Mouse (Mus musculus): Measurements from ENCODE around the gene Gm28038.

Gene Gm28038

DNA sequence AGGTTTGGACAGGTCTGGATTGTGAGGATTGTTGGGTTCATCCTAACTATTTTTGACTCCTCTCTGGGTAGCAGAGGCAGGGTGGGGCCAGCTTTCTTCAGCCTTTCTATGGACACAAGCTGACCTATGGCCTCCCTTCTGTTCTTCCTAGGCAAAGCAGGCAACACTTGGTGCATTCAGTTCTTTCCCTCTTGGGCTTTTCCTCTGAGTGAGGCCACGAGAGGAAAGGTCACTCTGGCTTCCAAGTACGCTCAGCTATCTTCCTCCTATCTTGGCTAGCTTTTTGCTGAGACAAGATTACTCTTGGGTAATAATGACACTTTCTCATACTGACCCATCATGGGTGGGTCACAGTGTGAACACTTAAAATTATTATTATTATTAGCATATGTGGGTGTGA, 2.4 kb downstream of the Gm28038 start:
- ATAC-seq (ENCODE audit: insufficient number of reproducible peaks, low FRiP score, low TSS enrichment), result no peak

DNA sequence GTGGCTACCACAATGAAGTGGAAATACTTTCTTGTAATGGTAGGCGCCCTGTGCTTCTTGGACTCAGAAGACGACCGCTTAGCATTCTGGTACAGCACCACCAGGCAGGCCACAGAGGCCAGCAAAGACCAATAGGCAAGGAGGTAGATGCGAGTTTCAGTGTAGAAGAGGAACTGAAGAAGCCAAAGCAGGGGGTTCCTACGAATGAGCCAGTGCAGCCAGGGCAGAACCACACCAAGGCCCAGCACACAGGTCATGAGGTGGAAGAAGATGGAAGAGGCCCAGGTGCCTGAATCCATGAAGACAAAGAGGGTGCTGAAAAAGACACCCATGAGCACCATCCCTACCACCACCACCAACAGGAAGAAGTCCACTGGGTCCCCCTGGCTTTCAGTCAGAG, 4.2 kb downstream of the Gm28038 start:
- no peak for ATAC-seq (ENCODE audit: insufficient number of reproducible peaks, low FRiP score, low TSS enrichment)

DNA sequence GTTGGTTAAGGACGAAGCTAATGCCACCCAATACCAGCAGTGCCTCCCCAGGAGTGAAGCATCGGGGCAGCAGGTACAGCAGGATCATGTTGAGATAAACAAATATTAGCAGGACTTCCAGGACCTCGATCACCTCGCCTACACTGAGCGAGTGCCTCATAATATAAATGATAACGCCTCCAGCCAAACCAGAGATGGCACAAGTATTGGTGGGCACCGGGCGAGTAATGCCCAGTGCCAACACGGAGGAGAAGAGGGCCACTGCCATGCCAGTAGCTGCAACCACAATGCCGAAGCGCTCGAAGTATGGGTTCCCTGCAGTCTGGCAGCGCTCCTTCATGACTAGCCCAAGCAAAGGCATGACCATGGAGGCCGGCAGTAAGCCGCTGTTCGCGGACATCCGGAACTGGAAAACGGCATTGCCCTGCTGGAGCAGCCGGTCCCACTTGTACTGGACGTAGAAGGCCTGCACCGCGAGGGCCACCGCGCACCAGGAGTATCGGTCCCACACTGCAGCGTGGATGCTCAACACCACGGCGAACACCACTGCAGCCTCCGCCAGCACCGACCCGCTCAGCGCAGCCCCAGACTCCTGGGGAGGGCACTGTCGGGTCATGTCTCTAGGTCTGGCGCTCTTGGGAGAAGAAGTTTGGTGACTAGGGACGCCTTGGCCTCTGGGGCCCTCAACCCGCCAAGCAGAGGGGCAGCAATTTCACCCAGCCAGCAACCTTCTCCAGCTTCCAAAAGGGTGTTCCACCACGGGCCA, 4.8 kb downstream of the Gm28038 start:
- ATAC-seq (ENCODE audit: insufficient number of reproducible peaks, low FRiP score, low TSS enrichment), result peak; percentile 34; the same call in 1 of the 2 replicates

DNA sequence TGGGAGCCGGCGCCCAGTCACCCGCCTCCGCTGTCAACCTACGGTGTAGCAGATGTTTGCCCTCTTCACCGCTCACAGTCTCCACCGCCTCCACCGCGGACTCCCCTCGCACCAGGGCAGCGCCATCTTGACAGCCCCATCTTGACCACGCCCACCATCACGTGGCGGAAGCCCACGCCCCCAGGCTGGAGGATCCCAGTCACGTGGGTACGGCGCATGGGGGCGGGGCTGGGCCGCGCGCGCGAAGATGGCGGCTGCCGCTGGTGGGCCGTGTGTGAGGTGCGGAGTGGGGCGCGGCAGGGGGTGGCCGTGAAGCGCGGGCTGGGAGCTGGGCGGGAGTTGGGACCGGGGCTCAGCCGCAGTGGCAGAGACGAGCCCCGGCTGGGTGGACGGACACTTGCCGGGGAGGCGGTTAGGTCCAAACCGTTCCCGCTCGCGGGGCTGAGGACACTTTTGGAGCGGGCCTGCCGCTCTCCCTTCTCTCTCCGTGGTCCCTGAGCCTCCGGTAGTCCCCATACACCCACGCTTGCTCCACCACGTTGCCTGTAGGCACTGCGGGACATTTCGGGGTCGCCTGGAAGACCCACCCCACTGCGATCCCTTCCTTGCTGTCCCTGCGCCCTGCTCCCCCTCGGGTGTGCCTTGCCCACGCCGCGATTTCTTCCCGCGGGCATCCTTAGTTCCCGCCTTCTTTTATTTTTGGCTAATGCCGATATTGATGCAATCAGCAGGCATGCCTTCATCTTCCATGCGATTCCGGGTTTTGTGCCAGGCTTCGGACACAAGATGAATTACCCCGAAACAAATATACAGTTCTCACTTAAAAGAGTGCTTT, 5.6 kb downstream of the Gm28038 start, which contains the start of the genes Dolk and Nup188:
Gene Dolk (minus strand): TSS at position 143 of the 835 bp plus-strand sequence.
Gene Nup188 (plus strand): TSS at position 206 of the 835 bp plus-strand sequence.
- peak; percentile 87; the same call in 1 of the 2 replicates for ATAC-seq (ENCODE audit: insufficient number of reproducible peaks, low FRiP score, low TSS enrichment)

DNA sequence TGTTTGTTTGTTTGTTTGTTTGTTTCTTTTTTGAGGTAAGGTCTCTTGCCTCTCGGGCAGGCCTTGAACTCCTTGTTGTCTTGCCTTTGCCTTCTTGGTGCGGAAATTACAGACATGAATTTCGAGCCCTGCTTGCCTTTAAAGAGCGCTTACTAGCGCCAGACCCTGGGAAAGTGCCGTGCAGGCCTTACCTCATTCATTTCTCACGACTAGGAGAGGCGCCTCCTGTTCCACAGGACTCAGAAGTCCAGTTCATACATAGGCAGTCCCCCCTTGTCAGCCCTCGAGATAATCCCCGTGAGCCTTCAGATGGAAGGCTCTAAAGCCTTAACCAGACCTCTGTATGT, 6.2 kb downstream of the Gm28038 start:
- ATAC-seq (ENCODE audit: insufficient number of reproducible peaks, low FRiP score, low TSS enrichment), result no peak

DNA sequence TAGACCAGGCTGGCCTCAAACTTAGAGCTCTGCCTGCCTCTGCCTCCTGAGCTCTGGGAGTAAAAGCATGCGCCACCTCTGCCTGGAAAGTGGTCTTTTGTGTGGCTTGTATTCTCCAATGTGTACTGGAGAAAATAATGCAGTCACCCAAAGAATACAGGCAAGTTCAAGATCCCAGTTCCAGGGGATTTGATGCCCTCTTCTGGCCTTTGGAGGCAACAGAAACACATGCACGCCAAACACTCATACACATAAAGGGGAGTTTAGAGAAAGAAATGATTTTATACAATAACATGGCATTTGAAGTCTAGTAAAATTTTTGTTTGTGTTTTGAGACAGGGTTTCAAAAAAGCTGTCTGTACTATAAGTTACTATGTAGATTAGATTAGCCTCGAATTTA, 18.7 kb downstream of the Gm28038 start:
- no peak for ATAC-seq (ENCODE audit: insufficient number of reproducible peaks, low FRiP score, low TSS enrichment)

DNA sequence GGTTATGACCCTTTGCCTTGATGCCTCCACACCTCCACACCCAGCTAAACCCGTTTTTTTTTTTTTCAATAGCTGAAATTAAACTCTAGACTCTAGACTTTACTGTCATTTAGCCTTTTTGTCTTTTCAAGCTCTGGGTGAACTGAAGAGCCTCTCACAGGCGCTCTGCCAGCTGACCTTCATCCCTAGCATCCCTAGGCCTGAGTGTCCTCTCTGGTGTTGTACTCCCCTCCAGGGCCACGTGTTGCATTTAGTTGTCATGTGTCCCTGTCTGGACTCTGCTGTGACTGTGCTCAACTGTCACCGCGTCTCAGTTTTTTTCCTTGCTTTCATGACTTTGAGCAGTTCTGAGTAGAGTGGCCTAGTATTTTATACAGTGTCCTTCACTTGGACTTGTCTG, 19.1 kb downstream of the Gm28038 start:
- ATAC-seq (ENCODE audit: insufficient number of reproducible peaks, low FRiP score, low TSS enrichment), result no peak

DNA sequence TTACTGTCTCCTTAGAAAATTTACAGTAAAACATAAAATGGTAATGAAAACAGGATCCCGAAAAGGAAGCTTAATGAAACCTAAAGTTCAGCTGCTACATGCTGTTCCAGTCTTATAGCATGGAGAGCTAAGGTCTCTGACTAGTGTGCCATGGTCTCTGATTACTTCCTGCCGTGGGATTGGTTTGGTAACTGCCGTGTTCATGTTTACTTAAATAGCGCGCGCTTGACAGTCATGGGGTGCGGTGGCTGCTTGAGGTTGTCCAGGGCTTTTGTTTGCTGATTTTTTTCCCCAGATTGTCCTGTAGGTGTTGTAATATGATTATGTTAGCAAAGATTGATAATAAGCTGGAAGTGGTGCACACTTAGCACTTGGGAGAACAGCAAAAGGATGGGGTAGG, 25.2 kb downstream of the Gm28038 start:
- no peak for ATAC-seq (ENCODE audit: insufficient number of reproducible peaks, low FRiP score, low TSS enrichment)

DNA sequence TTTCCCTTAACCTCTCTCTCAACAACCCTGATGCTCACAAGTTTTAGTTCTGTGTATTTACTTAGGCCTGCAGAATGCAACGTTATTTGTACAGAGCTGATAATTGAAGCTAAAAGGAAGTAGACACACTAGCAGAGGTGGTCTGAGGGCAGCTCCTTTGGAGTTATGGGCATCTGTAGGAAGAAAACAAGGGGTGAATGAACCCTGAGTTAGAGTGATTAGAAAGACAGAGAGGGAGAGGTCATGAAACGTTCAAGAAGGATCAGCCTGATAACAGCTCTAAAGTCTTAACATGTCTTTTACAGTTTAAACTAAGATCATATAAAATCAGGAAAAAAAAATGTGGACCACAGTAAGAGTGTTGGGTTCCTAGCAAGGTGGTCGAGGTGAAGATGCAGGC, 28.5 kb downstream of the Gm28038 start:
- ATAC-seq (ENCODE audit: insufficient number of reproducible peaks, low FRiP score, low TSS enrichment), result no peak

DNA sequence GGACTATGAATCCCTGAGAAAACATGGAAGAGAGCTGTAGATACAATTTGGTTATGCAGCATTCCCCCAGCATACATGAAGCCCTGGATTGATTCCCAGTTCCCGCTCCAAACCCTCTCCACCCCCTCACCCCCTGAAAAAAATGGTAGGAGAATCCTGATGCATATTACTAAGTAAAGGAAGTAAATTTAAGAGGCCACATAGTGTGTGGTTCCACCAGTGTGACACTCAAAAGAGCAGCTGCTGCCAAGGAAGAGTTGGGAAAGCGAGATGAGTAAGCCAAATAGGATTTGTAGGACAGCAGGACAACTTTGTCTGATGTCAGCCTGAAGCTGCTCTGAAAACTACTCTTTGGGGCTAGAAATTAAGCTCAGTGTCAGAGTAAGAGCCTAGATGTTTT, 30.6 kb downstream of the Gm28038 start:
- no peak for ATAC-seq (ENCODE audit: insufficient number of reproducible peaks, low FRiP score, low TSS enrichment)

DNA sequence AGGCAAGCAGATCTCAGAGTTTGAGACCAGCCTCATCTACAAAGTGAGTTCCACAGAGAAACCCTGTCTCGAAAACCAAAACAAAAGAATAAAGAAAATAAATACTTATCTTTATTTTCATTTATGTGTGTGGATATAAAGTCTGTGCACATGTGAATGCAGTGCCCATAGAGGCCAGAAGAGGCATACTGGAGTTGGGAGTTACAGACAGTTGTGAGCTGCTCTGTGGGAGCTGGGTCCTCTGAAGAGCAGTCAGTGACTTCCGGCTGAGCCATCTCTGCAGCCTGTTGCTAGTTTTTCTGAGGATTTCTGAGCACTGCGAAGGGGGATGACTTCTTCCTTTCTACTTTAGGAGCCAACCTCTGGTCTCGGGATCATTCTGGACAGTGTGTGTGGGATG, 35.3 kb downstream of the Gm28038 start:
- ATAC-seq (ENCODE audit: insufficient number of reproducible peaks, low FRiP score, low TSS enrichment), result no peak

DNA sequence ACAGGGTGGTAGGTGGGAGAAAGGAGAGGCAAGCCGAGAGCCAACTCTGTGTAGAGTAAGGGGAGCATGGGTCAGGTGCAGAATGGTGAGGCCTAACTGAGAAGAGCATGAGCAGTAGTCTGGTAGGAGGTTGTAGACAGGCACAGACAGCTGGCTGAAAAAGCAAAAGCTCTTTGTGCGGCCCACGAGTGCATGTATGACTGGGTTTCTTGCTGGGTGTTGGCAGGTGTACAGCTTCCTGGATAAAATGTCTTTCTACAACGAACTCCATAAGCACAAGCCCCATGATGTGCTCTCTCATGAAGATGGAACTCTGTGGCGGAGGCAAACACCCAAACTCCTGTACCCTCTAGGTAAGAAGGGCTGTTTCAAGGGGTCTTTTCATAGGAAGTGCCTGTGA, 36.1 kb downstream of the Gm28038 start:
- ATAC-seq (ENCODE audit: insufficient number of reproducible peaks, low FRiP score, low TSS enrichment), result no peak

DNA sequence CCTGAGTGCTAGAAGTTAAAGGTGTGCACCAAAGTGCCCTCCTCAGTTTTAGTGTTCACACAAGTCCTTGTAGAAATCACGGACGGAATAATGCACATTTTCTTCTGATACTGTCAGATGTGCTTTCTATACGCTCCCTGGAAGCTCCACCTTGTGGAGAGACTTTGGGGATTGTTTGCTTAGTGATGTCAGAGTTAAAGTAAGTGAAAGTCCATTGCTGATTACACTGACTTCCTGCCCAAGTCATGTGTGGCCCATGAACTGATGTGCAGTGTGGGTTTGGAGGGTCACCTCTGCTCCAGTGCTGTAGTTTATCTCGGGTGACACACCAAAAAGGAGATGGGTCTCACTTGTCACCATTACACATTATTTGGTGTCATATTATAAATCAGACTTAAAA, 38.4 kb downstream of the Gm28038 start:
- no peak for ATAC-seq (ENCODE audit: insufficient number of reproducible peaks, low FRiP score, low TSS enrichment)

DNA sequence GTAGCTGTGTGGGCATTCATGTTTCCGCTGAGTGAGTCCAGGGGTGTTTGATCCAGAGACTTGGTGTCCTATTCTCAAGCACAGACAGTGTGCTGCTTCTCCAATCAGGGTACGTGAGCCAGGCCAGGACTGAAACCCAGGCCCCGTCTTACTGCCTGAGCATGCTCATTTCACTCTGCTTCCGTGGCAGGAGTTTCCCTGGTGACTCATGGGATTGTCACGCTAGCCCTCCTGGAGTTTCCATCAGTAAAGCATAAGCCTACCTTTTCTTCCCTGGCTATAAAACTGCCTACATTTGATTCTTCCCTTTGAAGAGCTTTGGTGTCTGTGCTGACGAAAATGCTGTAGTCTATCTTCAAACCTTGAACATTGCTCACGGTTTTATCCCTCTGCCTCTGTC, 42.3 kb downstream of the Gm28038 start:
- no peak for ATAC-seq (ENCODE audit: insufficient number of reproducible peaks, low FRiP score, low TSS enrichment)

DNA sequence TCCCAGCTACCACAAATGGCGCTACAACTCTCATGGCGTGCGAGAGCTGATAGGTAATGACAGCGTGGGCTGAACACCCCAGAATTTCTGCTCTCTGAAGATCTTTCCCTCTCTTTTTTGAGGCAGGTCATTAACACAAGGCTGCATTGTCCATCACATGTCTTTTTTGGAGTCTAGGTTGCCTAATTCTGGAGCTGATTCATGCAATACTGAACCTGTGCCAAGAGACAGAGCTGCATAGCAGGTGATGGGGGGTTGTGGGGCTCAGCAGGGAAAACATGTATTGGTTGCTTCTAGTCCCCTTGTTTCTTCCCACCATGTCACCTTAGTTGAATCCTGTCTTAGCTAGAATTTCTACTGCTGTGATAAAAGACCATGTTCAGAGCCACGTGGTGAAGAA, 44.5 kb downstream of the Gm28038 start:
- no peak for ATAC-seq (ENCODE audit: insufficient number of reproducible peaks, low FRiP score, low TSS enrichment)

DNA sequence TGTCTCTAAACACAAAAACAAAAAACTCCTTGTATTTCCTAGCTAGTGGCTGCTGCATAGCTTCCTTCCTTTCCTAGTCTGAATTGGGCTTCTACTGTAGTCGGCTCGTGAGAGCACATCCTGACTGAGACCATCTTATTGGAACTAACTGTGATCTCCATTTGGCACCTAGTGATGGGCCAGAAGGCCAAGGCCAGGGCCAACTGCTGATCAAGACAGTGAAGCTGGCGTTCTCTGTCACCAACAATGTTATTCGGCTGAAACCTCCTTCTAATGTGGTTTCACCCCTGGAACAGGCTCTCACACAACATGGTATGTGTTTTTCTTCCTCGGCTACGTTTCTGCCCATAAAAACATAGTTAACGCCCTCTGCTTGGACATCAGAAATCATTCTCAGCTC, 46.4 kb downstream of the Gm28038 start:
- no peak for ATAC-seq (ENCODE audit: insufficient number of reproducible peaks, low FRiP score, low TSS enrichment)

DNA sequence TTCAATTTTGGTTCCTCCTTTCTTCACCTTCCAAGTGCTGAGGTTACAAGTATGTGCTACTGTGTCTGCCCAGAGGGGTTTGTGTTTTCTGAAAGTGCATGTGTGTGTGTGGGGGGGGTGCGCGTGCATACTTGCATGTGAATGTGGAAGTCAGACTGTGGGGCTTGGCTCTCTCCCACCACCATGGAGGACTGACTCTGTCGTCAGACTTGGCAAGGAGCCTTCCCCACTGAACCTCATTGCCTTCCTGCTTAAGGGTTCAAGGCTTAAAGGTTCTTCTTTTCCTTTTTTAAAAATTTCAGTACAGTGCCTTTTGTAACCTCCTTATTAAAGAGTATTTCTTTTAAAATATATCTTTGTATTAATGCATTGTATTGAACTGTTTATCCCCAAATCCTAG, 47.9 kb downstream of the Gm28038 start:
- ATAC-seq (ENCODE audit: insufficient number of reproducible peaks, low FRiP score, low TSS enrichment), result no peak

DNA sequence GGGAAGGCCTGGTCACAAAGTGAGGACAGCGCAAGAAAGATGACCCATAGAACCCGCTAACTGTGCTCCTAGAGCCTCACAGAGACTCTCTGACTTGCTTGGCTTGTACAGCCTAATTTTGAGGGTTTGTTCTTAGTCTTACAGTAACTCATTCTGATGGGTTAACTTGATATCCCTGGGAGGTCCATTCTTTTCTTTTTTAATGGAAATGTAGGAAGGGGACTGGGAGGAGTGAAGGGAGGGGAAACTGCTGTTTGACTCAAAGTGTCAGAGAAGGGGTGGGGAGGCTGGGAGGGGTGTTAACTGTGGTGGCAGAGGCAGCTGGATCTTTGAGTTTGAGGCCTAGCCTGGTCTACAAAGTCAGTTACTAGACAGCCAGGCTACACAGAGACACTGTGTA, 54.5 kb downstream of the Gm28038 start:
- ATAC-seq (ENCODE audit: insufficient number of reproducible peaks, low FRiP score, low TSS enrichment), result no peak

DNA sequence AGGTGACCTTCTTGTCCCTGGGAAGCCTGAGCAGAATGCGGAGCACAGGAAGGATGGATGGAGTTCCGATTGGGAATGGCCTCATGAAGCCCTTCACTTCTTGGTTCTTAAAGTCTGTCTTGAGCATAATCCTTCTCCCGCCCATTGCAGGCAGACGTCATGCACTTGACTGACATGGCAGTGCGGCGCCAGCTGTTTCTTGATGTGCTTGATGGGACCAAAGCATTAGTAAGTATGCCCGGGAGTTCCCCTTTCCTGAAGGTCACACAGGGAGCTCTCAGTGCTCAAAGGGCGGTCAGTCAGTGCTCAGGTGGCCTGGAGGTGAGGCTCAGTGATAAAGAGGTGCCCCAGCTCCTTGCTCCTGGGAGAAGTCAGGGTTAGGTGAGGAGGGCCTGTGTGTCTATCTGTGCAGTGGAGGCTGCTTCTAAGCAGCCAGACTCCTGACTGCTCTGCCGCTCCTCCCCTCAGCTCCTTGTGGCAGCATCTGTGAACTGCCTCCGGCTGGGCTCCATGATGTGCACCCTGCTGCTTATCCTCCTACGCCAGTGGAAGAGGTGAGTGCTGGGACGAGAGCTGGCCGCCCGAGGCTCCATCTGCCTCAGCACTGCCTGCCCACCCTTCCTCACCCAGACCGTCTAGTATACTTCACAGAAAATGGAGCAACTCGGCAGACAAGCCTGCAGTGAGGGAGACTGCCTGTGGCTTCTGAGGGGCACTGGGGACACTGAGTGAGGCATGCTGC, 55.5 kb downstream of the Gm28038 start:
- ATAC-seq (ENCODE audit: insufficient number of reproducible peaks, low FRiP score, low TSS enrichment), result peak; percentile 41; the same call in 1 of the 2 replicates

DNA sequence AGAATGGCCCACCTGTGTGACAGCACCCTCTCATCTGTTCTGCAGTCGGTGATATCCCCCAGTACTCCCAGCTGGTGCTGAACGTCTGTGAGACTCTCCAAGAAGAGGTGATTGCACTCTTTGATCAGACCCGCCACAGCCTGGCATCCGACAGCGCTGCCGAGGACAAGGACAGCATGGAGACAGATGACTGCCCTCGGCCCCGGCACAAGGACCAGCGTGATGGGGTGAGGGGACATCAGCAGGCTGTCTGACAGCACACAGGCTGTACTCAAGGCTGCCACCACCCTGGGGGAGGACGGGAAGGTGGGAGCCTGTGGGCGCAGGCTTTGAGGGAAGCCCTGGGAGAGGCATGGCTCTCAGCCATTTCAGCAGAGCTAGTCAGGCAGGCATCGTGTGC, 56.3 kb downstream of the Gm28038 start:
- no peak for ATAC-seq (ENCODE audit: insufficient number of reproducible peaks, low FRiP score, low TSS enrichment)

DNA sequence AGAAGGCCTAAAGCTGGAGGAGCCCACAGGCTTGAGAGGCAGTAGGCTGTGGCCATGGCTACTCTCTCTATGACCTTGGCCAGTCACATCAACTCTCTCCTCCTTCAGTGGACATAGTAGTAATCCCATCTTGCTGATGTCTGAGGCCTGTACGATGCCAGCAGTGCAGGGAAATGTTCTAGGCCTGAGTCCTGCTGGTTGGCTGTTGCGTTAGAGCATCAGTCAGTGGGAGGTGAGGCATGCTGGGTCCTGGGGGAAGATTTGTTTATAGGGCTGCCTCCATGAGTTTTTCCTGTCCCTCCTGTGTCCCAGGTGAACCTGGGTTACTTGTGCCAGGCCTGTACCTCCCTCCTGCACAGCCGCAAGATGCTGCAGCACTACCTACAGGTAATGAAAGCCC, 61.2 kb downstream of the Gm28038 start:
- ATAC-seq (ENCODE audit: insufficient number of reproducible peaks, low FRiP score, low TSS enrichment), result no peak

Data from cerebellum, adult (tissue).